Mouse (Mus musculus) liver, embryonic 12.5 days (tissue): ENCODE data around the gene Slco1a6. TPM values are rescaled to one million over a fixed set of nuclear protein-coding genes. Genes with fewer than 3 reads are reported as not detected.
"Not testable (repeated sequence)": the region's sequence is repeated elsewhere in the genome, so short reads cannot be mapped to it uniquely, and the experiment has no call there.

Experiments
- ATAC-seq: fragments of 200-750 bp; cut with Nextera tagmentation; 2 replicates; pipeline ENCODE4 v1.8.0; 2017; ENCODE audit warnings: moderate number of reproducible peaks, mild to moderate bottlenecking, moderate library complexity
- H3K27ac ChIP-seq: fragments of 300-500 bp; sonication (generic); 2 replicates; pipeline ENCODE4 v1.5.1; 2016; ENCODE audit warnings: mild to moderate bottlenecking
- H3K27me3 ChIP-seq: fragments of 300-500 bp; sonication (generic); replicated peaks from 2 replicates; pipeline ENCODE4 v1.6.1; 2016; ENCODE audit warnings: mild to moderate bottlenecking, moderate library complexity
- H3K36me3 ChIP-seq: fragments of 300-500 bp; sonication (generic); 2 replicates; pipeline ENCODE4 v1.6.1; 2016; ENCODE audit warnings: mild to moderate bottlenecking, moderate library complexity
- H3K4me1 ChIP-seq: fragments of 300-500 bp; sonication (generic); 2 replicates; pipeline ENCODE4 v1.6.1; 2016
- H3K4me2 ChIP-seq: fragments of 300-500 bp; sonication (generic); 2 replicates; pipeline ENCODE4 v1.6.1; 2016; ENCODE audit warnings: mild to moderate bottlenecking, moderate library complexity
- H3K4me3 ChIP-seq: fragments of 300-500 bp; sonication (generic); 2 replicates; pipeline ENCODE4 v1.5.1; 2016; ENCODE audit warnings: mild to moderate bottlenecking, moderate library complexity
- H3K9ac ChIP-seq: fragments of 300-500 bp; sonication (generic); 2 replicates; pipeline ENCODE4 v1.6.1; 2016; ENCODE audit warnings: mild to moderate bottlenecking, moderate library complexity
- H3K9me3 ChIP-seq: fragments of 300-500 bp; sonication (generic); replicated peaks from 2 replicates; pipeline ENCODE4 v1.6.1; 2016; ENCODE audit warnings: mild to moderate bottlenecking, moderate library complexity
- WGBS: fragments of 180-500 bp; shearing (Covaris S2); methylation state at CpG from one replicate; pipeline ENCODE4 v1.1.7; 2016; ENCODE audit not compliant: insufficient replicate concordance; 5-methylcytosine and 5-hydroxymethylcytosine counted together
- polyA plus RNA-seq: library from polyadenylated mRNA; unstranded; fragments of >200 nt; fragmentation: Nextera tagmentation; extraction: Ambion mirVana; gene quantifications from 2 replicates; pipeline ENCODE4 v1.2.1, GENCODE M21; 2016

Gene Slco1a6
- not detected in 2 replicates for polyA plus RNA-seq

DNA sequence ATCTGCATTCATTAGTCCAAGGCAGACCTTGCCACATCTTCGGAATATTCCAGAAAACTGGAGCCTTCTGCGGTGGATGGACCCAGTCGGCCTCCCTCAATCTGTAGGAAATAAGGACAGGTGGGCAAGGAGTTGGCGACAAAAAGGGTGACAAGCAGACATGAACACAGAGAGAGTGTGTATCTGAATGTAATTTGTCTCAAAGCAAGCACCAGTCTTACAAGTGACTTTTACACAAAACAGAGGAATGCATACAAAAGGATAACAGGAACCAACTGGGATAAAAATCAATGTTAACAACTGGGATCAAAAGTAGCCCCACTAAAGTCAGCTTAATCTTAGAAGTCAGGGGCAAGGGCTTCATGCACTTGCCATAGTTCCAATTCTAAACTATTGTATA, at the start of gene Slco1a6:
TSS of gene Slco1a6 (minus strand) at position 101 of the 400 bp plus-strand sequence.
- H3K36me3 ChIP-seq: no peaks in the 10 kb centered on the region
- H3K4me1 ChIP-seq: no peaks in the 10 kb centered on the region
- H3K27me3 ChIP-seq: no peaks in the 10 kb centered on the region
- no peak within 1 kb of the TSS for H3K9ac ChIP-seq
- H3K9me3 ChIP-seq: no peaks in the 10 kb centered on the region
- no peak within 1 kb of the TSS for H3K27ac ChIP-seq
- no peak within 1 kb of the TSS for H3K4me2 ChIP-seq
- WGBS: 76% methylated on average over 4 of the region's 4 CpGs
- ATAC-seq: no peak
- no peak within 1 kb of the TSS for H3K4me3 ChIP-seq

DNA sequence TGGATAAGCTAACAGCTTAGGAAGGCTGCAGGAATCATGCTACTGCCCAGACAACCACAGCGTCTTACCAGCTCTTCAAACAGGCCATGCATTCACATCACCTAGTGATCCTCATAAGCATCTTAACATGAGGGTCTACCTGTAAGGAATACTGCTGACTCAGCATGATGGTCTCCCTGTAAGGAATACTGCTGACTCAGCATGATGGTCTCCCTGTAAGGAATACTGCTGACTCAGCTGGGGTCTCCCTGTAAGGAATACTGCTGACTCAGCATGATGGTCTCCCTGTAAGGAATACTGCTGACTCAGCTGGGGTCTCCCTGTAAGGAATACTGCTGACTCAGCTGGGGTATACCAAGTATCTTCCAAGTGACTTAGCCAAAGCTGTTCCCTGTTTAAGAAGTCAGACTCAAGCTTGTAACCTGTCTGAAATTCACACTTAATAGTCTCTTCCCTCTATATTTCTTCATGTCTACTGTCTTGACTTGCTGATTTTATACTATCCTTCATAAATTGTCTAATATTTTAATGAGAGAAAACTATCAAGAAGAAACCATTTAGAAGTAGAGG, 42.5 kb upstream of the Slco1a6 start:
- WGBS: 59% methylated on average over 1 of the region's 1 CpGs
- not testable (repeated sequence) for H3K4me2 ChIP-seq

DNA sequence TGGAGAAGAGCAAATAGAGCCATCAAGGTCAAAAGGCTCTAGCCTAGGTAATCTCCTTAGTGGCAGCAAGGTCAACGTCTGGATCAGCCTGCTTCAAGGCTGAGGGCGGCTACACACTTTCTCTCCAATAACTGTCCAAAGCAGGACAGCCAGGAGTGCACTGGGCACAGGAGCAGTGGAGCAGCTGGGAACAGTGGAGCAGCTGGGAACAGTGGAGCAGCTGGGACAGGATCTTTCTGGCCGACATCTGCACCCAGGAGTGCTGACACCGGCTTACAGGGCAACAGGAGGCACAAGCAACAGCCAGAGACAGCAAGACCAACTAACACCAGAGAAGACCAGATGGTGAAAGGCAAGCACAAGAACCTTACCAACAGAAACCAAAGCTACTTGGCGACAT, 36.7 kb upstream of the Slco1a6 start:
- no peak overlapping the region for H3K4me2 ChIP-seq
- H3K4me3 ChIP-seq: no peak overlapping the region
- 0 out of 2 replicates have a peak, but pooled peaks cover 8% of the 10 kb centered on the region for H3K9me3 ChIP-seq
- no peak for ATAC-seq
- WGBS: 63% methylated on average over 5 of the region's 5 CpGs
- H3K27me3 ChIP-seq: no peaks in the 10 kb centered on the region
- no peak overlapping the region for H3K9ac ChIP-seq
- H3K36me3 ChIP-seq: no peaks in the 10 kb centered on the region
- no peak overlapping the region for H3K27ac ChIP-seq
- H3K4me1 ChIP-seq: no peaks in the 10 kb centered on the region

More for the DNA sequence above, 42.5 kb upstream of the Slco1a6 start:
- H3K9me3 ChIP-seq, H3K27ac ChIP-seq, H3K4me1 ChIP-seq, H3K9ac ChIP-seq, H3K27me3 ChIP-seq, ATAC-seq, H3K4me3 ChIP-seq, H3K36me3 ChIP-seq: not testable (repeated sequence)

DNA sequence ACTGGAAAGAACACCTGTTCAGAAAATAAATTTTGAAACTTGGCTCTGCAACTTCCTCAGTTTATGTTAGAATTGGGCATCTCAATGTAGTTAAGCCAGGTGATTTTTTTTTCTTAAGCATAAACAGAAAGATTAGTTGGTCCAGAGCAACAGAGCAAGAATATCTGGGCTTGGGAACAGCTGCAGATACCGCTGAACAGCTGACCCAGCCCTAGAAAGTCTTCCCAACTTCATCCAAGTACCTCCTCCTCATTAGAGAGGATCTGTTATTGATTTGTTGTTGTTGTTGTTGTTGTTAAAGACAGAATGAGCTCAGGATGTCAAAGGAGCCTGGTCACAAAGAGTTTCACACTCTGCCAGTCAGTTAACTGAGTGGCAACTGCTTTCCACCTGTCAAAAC, 31.1 kb upstream of the Slco1a6 start:
- Histone ChIP-seq H3K27me3 (no peaks in the 10 kb centered on the region), H3K36me3 (no peaks in the 10 kb centered on the region), H3K4me3 (no peak overlapping the region), H3K4me2 (no peak overlapping the region), H3K9me3 (0 out of 2 replicates have a peak, but pooled peaks cover 4% of the 10 kb centered on the region), H3K27ac (no peak overlapping the region), H3K4me1 (no peaks in the 10 kb centered on the region), H3K9ac (no peak overlapping the region)
- WGBS: 50% methylated on average over 1 of the region's 1 CpGs
- no peak for ATAC-seq

DNA sequence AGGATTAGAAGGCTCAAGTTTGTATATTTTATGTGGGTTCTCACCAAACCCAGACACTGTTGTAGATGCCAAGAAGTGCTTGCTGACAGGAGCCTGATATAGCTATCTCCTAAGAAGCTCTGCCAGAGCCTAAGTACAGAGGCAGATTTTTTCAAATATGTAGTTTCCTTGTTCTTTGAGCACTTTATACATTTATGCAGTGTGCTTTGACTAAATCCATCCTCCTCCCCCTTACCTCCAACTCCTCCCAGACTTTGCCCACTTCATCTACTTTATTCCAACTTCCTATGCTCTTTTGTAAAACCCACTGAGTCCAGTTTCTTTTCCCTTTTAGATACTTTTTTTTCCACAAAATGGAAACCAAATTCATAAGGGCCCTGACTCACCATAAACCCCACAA, 11.8 kb upstream of the Slco1a6 start:
- H3K4me2 ChIP-seq: no peak overlapping the region
- H3K9ac ChIP-seq: no peak overlapping the region
- no peaks in the 10 kb centered on the region for H3K4me1 ChIP-seq
- ATAC-seq: no peak
- no peaks in the 10 kb centered on the region for H3K36me3 ChIP-seq
- H3K4me3 ChIP-seq: no peak overlapping the region
- H3K9me3 ChIP-seq: no peaks in the 10 kb centered on the region
- no peak overlapping the region for H3K27ac ChIP-seq
- H3K27me3 ChIP-seq: no peaks in the 10 kb centered on the region

DNA sequence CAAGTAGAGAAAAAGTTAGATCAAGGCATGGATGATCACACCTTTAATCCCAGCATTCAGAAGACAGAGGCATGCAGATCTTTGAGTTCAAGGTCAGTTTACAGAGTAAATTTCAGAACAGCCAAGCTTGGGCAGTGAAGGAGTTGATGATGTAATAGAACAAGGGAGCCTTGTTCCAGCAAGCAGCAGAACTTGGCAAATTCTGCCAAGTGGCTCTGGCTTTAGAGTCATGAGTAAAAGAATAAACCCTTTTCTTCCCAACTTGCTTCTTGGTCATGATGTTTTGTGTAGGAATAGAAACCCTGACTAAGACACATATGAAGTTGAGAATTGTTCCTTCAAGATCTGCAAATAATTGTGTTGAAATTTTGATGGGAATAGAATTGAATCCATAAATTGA, 3.5 kb upstream of the Slco1a6 start:
- H3K9me3 ChIP-seq: no peaks in the 10 kb centered on the region
- no peaks in the 10 kb centered on the region for H3K36me3 ChIP-seq
- no peak overlapping the region for H3K4me3 ChIP-seq
- H3K4me1 ChIP-seq: no peaks in the 10 kb centered on the region
- no peak overlapping the region for H3K9ac ChIP-seq
- no peaks in the 10 kb centered on the region for H3K27me3 ChIP-seq
- H3K27ac ChIP-seq: no peak overlapping the region
- no peak overlapping the region for H3K4me2 ChIP-seq
- no peak for ATAC-seq

DNA sequence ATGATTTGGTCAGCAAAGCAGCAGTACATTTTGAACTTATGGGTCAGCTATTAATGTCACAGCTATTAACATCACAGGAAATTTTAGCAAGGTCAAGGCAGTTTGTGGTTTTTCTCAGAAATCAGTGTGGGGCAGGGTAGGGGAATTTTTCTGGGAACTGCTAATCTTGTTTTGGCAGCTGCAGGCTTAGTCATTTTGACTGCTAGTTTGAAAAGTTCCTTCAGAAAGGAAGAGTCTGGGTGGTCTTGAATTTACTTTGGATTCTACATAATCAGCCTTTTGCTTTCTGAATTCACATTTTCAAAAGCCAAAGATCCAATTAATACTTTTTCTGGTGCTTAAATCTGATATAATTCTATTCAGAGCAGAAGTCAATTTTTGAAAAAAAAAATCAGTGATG, 1.4 kb upstream of the Slco1a6 start:
- no peak for ATAC-seq
- no peak overlapping the region for H3K9ac ChIP-seq

DNA sequence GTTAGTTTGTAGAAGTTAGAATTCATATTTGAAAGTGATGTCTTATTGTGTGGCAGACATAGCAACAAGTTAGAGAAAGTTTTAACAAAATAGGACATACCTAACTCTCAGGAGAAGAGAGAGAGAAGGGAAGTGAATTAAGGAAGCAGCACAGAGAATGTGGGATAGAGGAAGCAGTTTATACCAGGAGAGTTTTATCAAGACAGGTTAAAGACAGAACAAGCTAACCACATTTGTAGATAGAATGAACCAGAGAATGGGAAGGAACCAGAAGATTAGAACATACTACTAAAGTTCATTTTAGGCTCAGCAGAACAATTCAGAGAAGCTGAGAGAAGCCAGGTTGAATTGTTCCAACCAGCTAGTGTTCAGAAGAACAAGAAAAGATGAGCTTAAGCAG, 7.8 kb downstream of the Slco1a6 start:
- H3K9me3 ChIP-seq: peaks cover 7% of the 10 kb centered on the region; the same call in 1 of the 2 replicates
- no peak for ATAC-seq
- H3K4me3 ChIP-seq: no peak overlapping the region
- no peaks in the 10 kb centered on the region for H3K36me3 ChIP-seq
- H3K4me2 ChIP-seq: no peak overlapping the region
- H3K27ac ChIP-seq: no peak overlapping the region
- H3K4me1 ChIP-seq: no peaks in the 10 kb centered on the region
- no peaks in the 10 kb centered on the region for H3K27me3 ChIP-seq
- H3K9ac ChIP-seq: no peak overlapping the region

More for the DNA sequence above, 1.4 kb upstream of the Slco1a6 start:
- Histone ChIP-seq H3K36me3 (no peaks in the 10 kb centered on the region), H3K27me3 (no peaks in the 10 kb centered on the region), H3K9me3 (no peaks in the 10 kb centered on the region), H3K4me2 (no peak overlapping the region), H3K4me3 (no peak overlapping the region), H3K4me1 (no peaks in the 10 kb centered on the region), H3K27ac (no peak overlapping the region)

DNA sequence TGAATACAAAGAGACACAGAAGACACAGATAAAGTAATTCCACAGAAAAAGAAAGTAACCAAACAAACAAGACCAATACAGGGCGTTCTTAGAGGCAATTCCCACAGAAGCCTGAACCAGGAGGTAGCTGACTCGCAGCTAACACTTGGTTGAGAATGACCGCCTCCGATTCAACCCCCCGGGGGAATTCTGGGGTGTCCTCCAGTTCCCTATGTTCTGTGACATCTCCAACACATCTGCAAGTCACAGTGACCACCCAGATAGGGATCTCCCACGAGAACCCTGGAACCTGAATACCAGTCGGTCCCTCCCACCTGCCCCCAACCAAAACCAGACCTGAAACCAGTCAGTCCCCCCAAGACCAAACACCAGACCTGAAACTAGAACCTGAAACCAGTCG, 14.1 kb downstream of the Slco1a6 start:
- H3K4me2 ChIP-seq: no peak overlapping the region
- H3K27ac ChIP-seq: no peak overlapping the region
- H3K9ac ChIP-seq: no peak overlapping the region
- no peaks in the 10 kb centered on the region for H3K36me3 ChIP-seq
- peaks cover 4% of the 10 kb centered on the region; the same call in 1 of the 2 replicates for H3K9me3 ChIP-seq
- no peaks in the 10 kb centered on the region for H3K4me1 ChIP-seq
- 69% methylated on average over 8 of the region's 8 CpGs for WGBS
- no peak overlapping the region for H3K4me3 ChIP-seq
- no peak for ATAC-seq
- H3K27me3 ChIP-seq: no peaks in the 10 kb centered on the region

DNA sequence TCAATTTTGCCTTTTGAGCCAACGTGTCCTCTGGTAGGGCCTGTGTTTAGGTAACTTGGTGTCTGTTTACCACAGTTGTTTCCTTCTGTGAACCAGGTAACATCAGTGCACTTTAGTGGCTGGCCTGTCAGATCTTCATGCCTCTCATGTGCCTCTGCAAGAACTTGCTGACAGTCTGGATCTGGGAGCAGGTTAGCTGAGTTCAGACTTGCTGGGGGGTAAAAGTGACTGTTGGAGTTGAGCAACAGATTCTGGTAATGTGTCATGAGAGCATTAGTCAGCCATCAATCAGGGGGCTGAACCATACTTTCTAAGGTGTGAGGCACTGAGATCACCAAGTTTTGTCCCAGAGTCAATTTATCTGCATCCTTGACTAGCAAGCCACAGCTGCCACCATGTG, 16.4 kb downstream of the Slco1a6 start:
- no peak overlapping the region for H3K27ac ChIP-seq
- no peak for ATAC-seq
- H3K36me3 ChIP-seq: no peaks in the 10 kb centered on the region
- no peaks in the 10 kb centered on the region for H3K27me3 ChIP-seq
- H3K4me1 ChIP-seq: no peaks in the 10 kb centered on the region
- no peak overlapping the region for H3K4me2 ChIP-seq
- 40% methylated on average over 1 of the region's 1 CpGs for WGBS
- H3K9ac ChIP-seq: no peak overlapping the region
- peaks cover 4% of the 10 kb centered on the region; the same call in 1 of the 2 replicates for H3K9me3 ChIP-seq
- H3K4me3 ChIP-seq: no peak overlapping the region

DNA sequence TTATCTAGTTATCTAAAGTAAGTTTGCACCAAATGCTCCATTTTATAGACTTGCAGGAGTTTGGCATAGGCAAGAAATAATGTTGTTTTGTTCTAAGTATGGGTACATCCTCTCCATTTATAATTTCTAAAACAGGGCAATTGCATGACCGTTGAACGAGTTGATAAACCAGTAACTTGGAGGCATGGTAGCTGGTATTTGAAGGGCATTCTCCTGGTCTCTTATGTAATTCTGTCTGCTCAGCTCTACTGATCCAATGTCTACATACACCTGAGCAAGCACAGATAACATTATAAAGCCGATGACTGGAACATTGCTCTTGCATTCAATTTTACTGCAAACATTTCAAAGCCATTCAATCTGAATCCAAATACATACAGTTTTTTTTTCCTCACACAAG, 20.9 kb downstream of the Slco1a6 start:
- H3K4me2 ChIP-seq: no peak overlapping the region
- H3K27me3 ChIP-seq: no peaks in the 10 kb centered on the region
- H3K4me1 ChIP-seq: no peaks in the 10 kb centered on the region
- ATAC-seq: no peak
- no peaks in the 10 kb centered on the region for H3K36me3 ChIP-seq
- 73% methylated on average over 3 of the region's 3 CpGs for WGBS
- H3K9me3 ChIP-seq: 0 out of 2 replicates have a peak, but pooled peaks cover 7% of the 10 kb centered on the region
- no peak overlapping the region for H3K27ac ChIP-seq
- no peak overlapping the region for H3K4me3 ChIP-seq
- no peak overlapping the region for H3K9ac ChIP-seq

DNA sequence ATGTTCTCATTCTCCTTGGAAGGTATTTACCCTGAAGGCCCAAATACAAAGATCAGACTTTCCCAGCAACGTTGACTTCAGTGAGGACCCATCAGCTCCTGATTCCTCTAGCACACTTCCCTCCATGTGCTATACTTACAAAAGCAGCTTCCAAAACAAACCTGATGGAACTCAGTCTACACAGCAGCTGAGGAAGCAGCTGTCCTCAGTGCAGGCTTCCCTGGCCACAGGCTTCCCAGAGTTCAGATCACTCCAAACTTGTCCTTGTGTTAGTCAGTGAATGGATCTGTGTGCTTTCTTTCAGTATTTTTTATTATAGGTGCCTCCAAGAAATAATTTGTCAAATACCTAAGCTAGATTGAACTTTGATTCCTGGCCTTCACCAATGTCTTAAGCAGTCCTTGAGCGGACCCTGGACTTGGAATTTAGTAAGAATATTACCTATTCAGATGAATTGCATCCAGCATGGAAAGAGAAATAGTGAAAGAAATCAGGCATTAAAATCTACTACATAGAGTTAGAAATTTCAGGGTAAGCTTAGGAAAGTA, 22.4 kb downstream of the Slco1a6 start:
- H3K27me3 ChIP-seq: no peaks in the 10 kb centered on the region
- H3K36me3 ChIP-seq: no peaks in the 10 kb centered on the region
- no peak for ATAC-seq
- no peak overlapping the region for H3K9ac ChIP-seq
- H3K4me2 ChIP-seq: no peak overlapping the region
- H3K9me3 ChIP-seq: 0 out of 2 replicates have a peak, but pooled peaks cover 3% of the 10 kb centered on the region
- WGBS: 54% methylated on average over 2 of the region's 2 CpGs
- no peak overlapping the region for H3K27ac ChIP-seq
- no peak overlapping the region for H3K4me3 ChIP-seq
- no peaks in the 10 kb centered on the region for H3K4me1 ChIP-seq

DNA sequence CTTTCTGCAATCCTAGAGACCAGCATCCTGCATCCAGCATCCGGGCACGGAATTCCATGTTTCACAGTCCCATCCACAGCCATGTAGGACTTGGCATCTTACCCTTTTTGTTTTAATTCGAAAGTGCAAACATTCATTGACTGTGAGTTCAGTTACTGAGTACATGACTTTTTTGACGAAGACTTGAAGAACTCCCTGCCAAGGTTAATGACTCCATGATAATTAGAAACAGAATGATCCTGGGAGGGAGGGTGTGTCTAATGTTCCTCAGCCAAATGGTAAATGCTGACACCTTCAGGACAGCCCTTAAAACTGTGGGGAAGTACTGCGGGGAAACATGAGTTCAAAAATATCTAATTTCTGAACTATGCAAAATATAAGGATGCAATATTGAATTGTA, 44.9 kb downstream of the Slco1a6 start:
- no peak for ATAC-seq
- H3K9me3 ChIP-seq: no peaks in the 10 kb centered on the region
- no peaks in the 10 kb centered on the region for H3K36me3 ChIP-seq
- H3K27me3 ChIP-seq: no peaks in the 10 kb centered on the region
- WGBS: 61% methylated on average over 5 of the region's 5 CpGs
- no peak overlapping the region for H3K9ac ChIP-seq
- no peak overlapping the region for H3K27ac ChIP-seq
- no peak overlapping the region for H3K4me2 ChIP-seq
- H3K4me1 ChIP-seq: no peaks in the 10 kb centered on the region
- H3K4me3 ChIP-seq: no peak overlapping the region
